Mouse (Mus musculus) left cerebral cortex, postnatal 10 days (tissue): Measurements from ENCODE around the gene Mllt6. TPM values are rescaled to one million over a fixed set of nuclear protein-coding genes. Genes with fewer than 3 reads are reported as not detected.
"Not testable (repeated sequence)": the region's sequence is repeated elsewhere in the genome, so short reads cannot be mapped to it uniquely, and the experiment has no call there.

Experiments
- DNase-seq, 2 experiments: peaks; one replicate each; pipeline ENCODE4 v3.0.0; 2021 to 2022; ENCODE audit warnings: low spot score in 2 of 2, mixed read lengths in 1 of 2; ENCODE audit errors: extremely low spot score in 1 of 2
- intact Hi-C: fragments of 180-260 bp; cut with DNase I; formaldehyde crosslinking; loops from one replicate; pipeline ENCODE4 v1.15.1; 2025
- microRNA-seq: library from miRNA; unstranded; fragments of <30 nt; microRNA quantifications from one replicate; pipeline ENCODE4 v1.2.0, GENCODE M21; 2022
- total RNA-seq, 2 experiments: library from RNA; stranded (reverse); gene quantifications; 2 replicates each; pipeline ENCODE4 v1.2.3; 2021

Mllt6 gene
- total RNA-seq, 2 experiments from 2014 or later: 66.9 to 71.6 TPM

GRCm38 (mm10) chr11:97728311-97728710 is 65.1 kb downstream of the Mllt6 start:
- intact Hi-C loops: no loop called here
- no peak for DNase-seq

- DNase-seq: no peak
- intact Hi-C loops: no loop called here
Measured at GRCm38 (mm10) chr11:97728730-97729129, 65.5 kb downstream of the Mllt6 start.

- no peak for DNase-seq
- intact Hi-C loops: no loop called here
Measured at GRCm38 (mm10) chr11:97733689-97734088, 70.5 kb downstream of the Mllt6 start.

GRCm38 (mm10) chr11:97734810-97735209 is 71.6 kb downstream of the Mllt6 start:
- intact Hi-C loops, DNase-seq: not testable (repeated sequence)

Small RNA genes lying within 50 kb of the gene (microRNA-seq; reads per million reads assigned to microRNA genes)
- gene Gm24158 (not detected), gene Mir6927 (0.86 reads per million)

Other genes starting within 250 kb of the Mllt6 start
- 10 to 100 TPM; 84.0 to 91.8 TPM for gene Arhgap23, start 247.9 kb upstream of the Mllt6 start, total RNA-seq
- not detected for gene 4933428G20Rik, start 163.1 kb upstream of the Mllt6 start, total RNA-seq
- 100 to 1,000 TPM; 281 to 294 TPM for gene Srcin1, start 87.2 kb upstream of the Mllt6 start, total RNA-seq
- 10 to 100 TPM; 15.0 to 18.4 TPM for gene Epop, start 33.7 kb upstream of the Mllt6 start, total RNA-seq
- 10 to 100 TPM; 34.6 to 37.8 TPM for gene Cisd3, start 22.4 kb downstream of the Mllt6 start, total RNA-seq
- gene Pcgf2, start 37.1 kb downstream of the Mllt6 start, total RNA-seq: 10 to 100 TPM; 48.3 to 51.6 TPM
- 100 to 1,000 TPM; 153 to 159 TPM for gene Psmb3, start 40.0 kb downstream of the Mllt6 start, total RNA-seq
- gene Pip4k2b, start 81.3 kb downstream of the Mllt6 start, total RNA-seq: 100 to 1,000 TPM; 146 to 153 TPM
- 10 to 100 TPM; 18.8 to 19.4 TPM for gene Cwc25, start 103.1 kb downstream of the Mllt6 start, total RNA-seq
- under 1 TPM; 0.60 to 0.63 TPM for gene 1700001P01Rik, start 112.5 kb downstream of the Mllt6 start, total RNA-seq
- 100 to 1,000 TPM; 423 to 456 TPM for gene Rpl23, start 119.0 kb downstream of the Mllt6 start, total RNA-seq
- 100 to 1,000 TPM; 190 to 203 TPM for gene Lasp1, start 135.6 kb downstream of the Mllt6 start, total RNA-seq
- 10 to 100 TPM; 40.0 to 45.1 TPM for gene B230217C12Rik, start 177.4 kb downstream of the Mllt6 start, total RNA-seq
- gene Fbxo47, start 220.7 kb downstream of the Mllt6 start, total RNA-seq: under 1 TPM; 0.63 to 0.86 TPM